Mouse (Mus musculus) hindbrain, embryonic 12.5 days (tissue): ENCODE results near the gene Vti1a. TPM values are rescaled to one million over a fixed set of nuclear protein-coding genes. Genes with fewer than 3 reads are reported as not detected.

Experiments
- ATAC-seq: fragments of 200-750 bp; cut with Nextera tagmentation; 2 replicates; pipeline ENCODE4 v1.8.0; 2017; ENCODE audit warnings: moderate TSS enrichment; ENCODE audit not compliant: low FRiP score
- H3K27ac ChIP-seq: fragments of 300-500 bp; sonication (generic); 2 replicates; pipeline ENCODE4 v1.5.1; 2016; ENCODE audit warnings: mild to moderate bottlenecking
- H3K27me3 ChIP-seq: fragments of 300-500 bp; sonication (generic); 2 replicates; pipeline ENCODE4 v1.6.1; 2016; ENCODE audit warnings: mild to moderate bottlenecking
- H3K36me3 ChIP-seq: fragments of 300-500 bp; sonication (generic); 2 replicates; pipeline ENCODE4 v1.6.1; 2016; ENCODE audit warnings: mild to moderate bottlenecking
- H3K4me1 ChIP-seq: fragments of 300-500 bp; sonication (generic); 2 replicates; pipeline ENCODE4 v1.6.1; 2016
- H3K4me2 ChIP-seq: fragments of 300-500 bp; sonication (generic); replicated peaks from 2 replicates; pipeline ENCODE4 v1.6.1; 2016; ENCODE audit warnings: mild to moderate bottlenecking
- H3K4me3 ChIP-seq: fragments of 300-500 bp; sonication (generic); 2 replicates; pipeline ENCODE4 v1.5.1; 2016; ENCODE audit warnings: mild to moderate bottlenecking
- H3K9ac ChIP-seq: fragments of 300-500 bp; sonication (generic); 2 replicates; pipeline ENCODE4 v1.6.1; 2016; ENCODE audit warnings: mild to moderate bottlenecking, moderate library complexity
- H3K9me3 ChIP-seq: fragments of 300-500 bp; sonication (generic); replicated peaks from 2 replicates; pipeline ENCODE4 v1.6.1; 2016; ENCODE audit warnings: mild to moderate bottlenecking
- WGBS: fragments of 180-500 bp; shearing (Covaris S2); methylation state at CpG from one replicate; pipeline ENCODE4 v1.1.7; 2016; 5-methylcytosine and 5-hydroxymethylcytosine counted together
- polyA plus RNA-seq: library from polyadenylated mRNA; unstranded; fragments of >200 nt; fragmentation: Nextera tagmentation; extraction: Ambion mirVana; gene quantifications from 2 replicates; pipeline ENCODE4 v1.2.1, GENCODE M21; 2016

Gene Vti1a
- polyA plus RNA-seq, 1 experiment from 2014 or later, result 32.3 TPM

DNA sequence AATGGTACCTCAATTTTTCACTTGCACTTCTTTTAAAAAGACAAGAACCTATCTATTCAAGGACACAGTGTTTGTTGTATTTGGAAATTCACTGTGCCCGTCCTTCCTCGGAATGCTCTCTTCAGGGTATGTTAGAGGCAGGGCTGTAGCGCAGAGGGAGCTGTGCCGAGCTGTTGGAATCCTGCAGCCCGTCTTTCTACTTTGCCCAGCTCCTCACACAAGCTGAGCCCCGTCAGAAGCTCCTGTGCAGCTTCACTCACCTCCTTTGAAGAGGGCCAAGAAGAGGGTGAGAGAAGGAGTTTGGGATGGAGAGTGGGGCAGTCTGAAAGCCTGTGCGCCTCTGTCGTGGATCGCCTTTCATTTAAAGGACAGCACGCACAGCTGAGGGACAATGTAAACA, 72.9 kb downstream of the Vti1a start:
- Histone ChIP-seq H3K4me1 (peaks cover 9% of the 10 kb centered on the region), H3K9ac (no peak overlapping the region), H3K36me3 (no peaks in the 10 kb centered on the region), H3K27ac (no peak overlapping the region), H3K9me3 (no peaks in the 10 kb centered on the region), H3K4me3 (no peak overlapping the region), H3K4me2 (no peak overlapping the region), H3K27me3 (no peaks in the 10 kb centered on the region)
- ATAC-seq, result no peak
- WGBS, result 45% methylated on average over 10 of the region's 10 CpGs

DNA sequence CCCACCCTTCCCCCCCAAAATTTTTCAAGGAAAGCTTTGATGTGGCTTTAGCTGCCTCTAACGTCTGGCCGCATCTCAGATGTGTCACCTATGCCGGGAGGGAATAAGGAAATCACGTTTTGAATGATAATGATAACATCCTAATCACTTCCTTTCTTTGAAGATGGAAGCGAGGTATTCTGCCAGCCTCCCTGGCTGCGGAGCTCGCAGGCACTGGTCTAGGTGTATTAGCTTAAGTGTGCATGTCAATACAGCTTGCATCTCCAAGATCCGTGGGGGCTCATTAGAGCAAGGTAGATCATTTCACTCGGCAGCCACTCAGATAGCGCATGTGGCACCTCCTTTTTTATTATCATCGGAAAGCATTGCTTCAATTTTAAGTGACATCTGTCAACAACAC, 74.2 kb downstream of the Vti1a start:
- Histone ChIP-seq H3K36me3 (no peaks in the 10 kb centered on the region), H3K4me2 (no peak overlapping the region), H3K9ac (no peak overlapping the region), H3K27ac (no peak overlapping the region), H3K27me3 (no peaks in the 10 kb centered on the region), H3K4me3 (no peak overlapping the region), H3K4me1 (peaks cover 9% of the 10 kb centered on the region), H3K9me3 (no peaks in the 10 kb centered on the region)
- 70% methylated on average over 11 of the region's 11 CpGs for WGBS
- no peak for ATAC-seq

DNA sequence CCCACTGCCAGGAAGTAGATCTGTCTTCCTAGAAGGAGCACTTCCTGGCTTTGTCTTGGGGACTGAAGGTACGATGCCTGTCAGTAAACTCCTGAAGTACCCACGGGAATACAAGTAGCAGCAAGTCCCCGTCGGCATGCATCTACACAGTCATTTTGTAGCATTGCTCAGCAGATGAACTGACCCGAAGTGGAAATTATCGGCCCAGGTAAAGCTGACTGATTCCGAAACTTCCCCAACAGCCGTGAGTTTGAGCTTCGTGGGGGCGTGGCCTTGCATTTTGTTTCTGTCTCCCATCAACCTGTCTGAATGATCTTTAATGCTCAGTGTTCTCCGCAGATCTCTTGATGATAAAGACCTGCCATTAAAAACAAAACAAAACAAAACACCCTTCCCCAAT, 85.5 kb downstream of the Vti1a start:
- no peak overlapping the region for H3K4me3 ChIP-seq
- ATAC-seq, result no peak
- no peak overlapping the region for H3K4me2 ChIP-seq
- H3K27ac ChIP-seq, result no peak overlapping the region
- no peaks in the 10 kb centered on the region for H3K9me3 ChIP-seq
- H3K4me1 ChIP-seq, result no peaks in the 10 kb centered on the region
- no peak overlapping the region for H3K9ac ChIP-seq
- H3K27me3 ChIP-seq, result no peaks in the 10 kb centered on the region
- 86% methylated on average over 11 of the region's 11 CpGs for WGBS
- no peaks in the 10 kb centered on the region for H3K36me3 ChIP-seq

DNA sequence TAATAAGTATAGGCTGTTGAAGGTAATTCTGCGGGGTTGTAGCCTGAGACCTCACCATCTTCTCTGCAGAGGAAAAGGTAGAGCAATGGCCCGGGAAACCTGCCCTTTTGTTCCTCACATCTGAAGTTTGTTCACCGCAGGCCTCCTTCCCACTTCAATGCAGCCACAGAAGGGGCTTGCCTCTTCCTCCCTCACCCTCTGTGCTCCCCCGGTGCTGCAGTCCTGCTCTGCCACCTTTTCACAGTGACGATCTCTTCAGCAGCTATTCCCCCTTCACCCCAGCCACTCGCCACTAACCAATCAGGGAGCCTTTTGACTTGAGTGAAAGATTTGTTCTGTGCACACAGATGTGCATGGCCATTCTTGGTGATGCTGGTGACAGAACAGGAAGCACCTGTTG, 92.4 kb downstream of the Vti1a start:
- Histone ChIP-seq H3K36me3 (no peaks in the 10 kb centered on the region), H3K27ac (no peak overlapping the region), H3K9ac (no peak overlapping the region), H3K27me3 (no peaks in the 10 kb centered on the region), H3K4me1 (no peaks in the 10 kb centered on the region; the same call in 1 of the 2 replicates), H3K4me3 (no peak overlapping the region), H3K9me3 (no peaks in the 10 kb centered on the region), H3K4me2 (no peak overlapping the region)
- 50% methylated on average over 6 of the region's 6 CpGs for WGBS
- ATAC-seq, result no peak

DNA sequence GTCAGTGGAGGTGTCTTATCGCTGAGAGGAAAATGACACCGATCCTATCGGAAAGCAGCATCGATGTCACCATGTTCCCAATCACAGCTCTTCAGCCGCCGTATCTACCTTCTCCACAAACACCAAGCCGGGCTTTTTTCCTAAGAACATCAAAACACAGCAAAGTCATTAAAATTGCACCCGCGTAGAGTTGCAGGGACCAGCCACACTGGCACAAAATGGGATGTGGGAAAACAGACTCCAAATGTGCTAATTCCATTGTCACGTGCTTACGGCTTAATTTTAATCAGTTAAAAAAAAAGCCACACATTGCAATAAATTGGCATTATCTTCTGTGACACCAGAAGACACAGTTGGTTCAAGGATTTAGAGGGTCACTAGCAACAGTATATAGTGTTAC, 95.3 kb downstream of the Vti1a start:
- Histone ChIP-seq H3K9me3 (no peaks in the 10 kb centered on the region), H3K4me1 (no peaks in the 10 kb centered on the region; the same call in 1 of the 2 replicates)

DNA sequence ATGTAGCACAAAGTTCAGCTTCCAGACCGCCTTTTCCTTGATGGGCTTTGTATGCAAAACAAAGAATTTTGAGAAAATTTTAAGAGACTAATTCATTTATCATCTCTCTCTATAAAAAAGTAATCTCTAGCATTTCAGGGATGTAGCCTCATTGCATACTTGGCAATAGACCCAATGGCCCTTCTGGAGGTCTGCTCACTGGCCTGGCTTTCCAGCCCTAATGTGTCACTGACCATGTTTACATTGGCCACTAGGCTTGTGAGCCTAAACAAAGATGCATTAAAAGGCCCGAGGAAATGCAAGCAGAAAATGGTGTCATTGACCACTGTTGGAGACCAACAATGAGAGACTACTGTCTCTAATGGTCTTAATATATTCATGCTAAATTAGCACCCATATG, 95.8 kb downstream of the Vti1a start:
- no peak for ATAC-seq
- no peak overlapping the region for H3K27ac ChIP-seq
- 48% methylated on average over 2 of the region's 2 CpGs for WGBS

More for the DNA sequence above, 95.3 kb downstream of the Vti1a start:
- Histone ChIP-seq H3K27me3 (no peaks in the 10 kb centered on the region), H3K4me2 (no peak overlapping the region), H3K27ac (no peak overlapping the region), H3K9ac (no peak overlapping the region), H3K36me3 (no peaks in the 10 kb centered on the region), H3K4me3 (no peak overlapping the region)
- 84% methylated on average over 11 of the region's 11 CpGs for WGBS
- ATAC-seq, result no peak

DNA sequence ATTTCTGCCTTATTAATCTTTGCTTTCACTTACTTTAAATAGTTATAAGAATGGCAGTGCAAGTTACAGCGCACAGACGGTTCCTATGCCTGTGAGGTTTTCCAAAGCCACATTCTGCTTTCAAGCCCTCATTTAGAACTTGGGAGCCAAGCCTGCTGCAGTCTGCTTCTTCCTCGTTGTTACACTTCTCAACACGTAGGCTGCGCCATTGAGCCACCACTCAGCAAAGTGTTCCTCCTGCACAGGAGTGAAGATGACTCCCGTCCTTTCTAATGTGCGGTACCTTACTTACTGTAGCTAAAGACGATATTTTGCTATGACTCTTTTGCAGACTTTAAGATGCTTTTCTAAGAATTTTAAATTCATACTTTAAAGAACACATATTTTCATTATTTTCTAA, 98.0 kb downstream of the Vti1a start:
- Histone ChIP-seq H3K4me2 (no peak overlapping the region), H3K9me3 (peaks cover 3% of the 10 kb centered on the region; the same call in 1 of the 2 replicates), H3K27me3 (no peaks in the 10 kb centered on the region), H3K4me3 (no peak overlapping the region), H3K36me3 (no peaks in the 10 kb centered on the region), H3K9ac (no peak overlapping the region), H3K27ac (no peak overlapping the region), H3K4me1 (no peaks in the 10 kb centered on the region; the same call in 1 of the 2 replicates)
- WGBS, result 36% methylated on average over 8 of the region's 8 CpGs
- ATAC-seq, result no peak

More for the DNA sequence above, 95.8 kb downstream of the Vti1a start:
- Histone ChIP-seq H3K4me3 (no peak overlapping the region), H3K36me3 (no peaks in the 10 kb centered on the region), H3K27me3 (no peaks in the 10 kb centered on the region), H3K4me1 (no peaks in the 10 kb centered on the region; the same call in 1 of the 2 replicates), H3K9ac (no peak overlapping the region), H3K4me2 (no peak overlapping the region), H3K9me3 (peaks cover 1% of the 10 kb centered on the region; the same call in 1 of the 2 replicates)

DNA sequence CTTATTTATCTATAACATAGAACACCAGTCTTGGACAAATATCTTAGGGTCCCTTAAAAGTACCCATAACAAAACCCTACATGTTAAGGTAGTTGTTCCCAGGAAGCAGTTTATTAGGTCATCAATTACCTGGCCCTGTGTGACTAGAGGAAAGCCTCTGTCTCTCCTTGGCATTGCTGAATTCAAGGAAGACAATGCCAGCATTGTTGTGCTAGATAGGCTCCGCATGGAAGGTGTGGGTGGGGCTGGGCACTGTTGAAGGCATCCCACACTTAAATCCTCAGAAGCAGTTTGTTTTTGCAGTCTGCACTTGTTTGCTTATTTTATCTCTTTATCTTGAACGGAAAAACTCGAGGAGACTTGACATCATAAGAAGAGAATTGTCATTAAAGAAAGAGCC, 102.7 kb downstream of the Vti1a start:
- Histone ChIP-seq H3K36me3 (no peaks in the 10 kb centered on the region), H3K4me2 (no peak overlapping the region), H3K27me3 (no peaks in the 10 kb centered on the region), H3K9ac (no peak overlapping the region), H3K27ac (no peak overlapping the region), H3K9me3 (peaks cover 3% of the 10 kb centered on the region; the same call in 1 of the 2 replicates), H3K4me3 (no peak overlapping the region), H3K4me1 (peaks cover 18% of the 10 kb centered on the region; the same call in 1 of the 2 replicates)
- ATAC-seq, result no peak
- WGBS, result 39% methylated on average over 3 of the region's 3 CpGs

DNA sequence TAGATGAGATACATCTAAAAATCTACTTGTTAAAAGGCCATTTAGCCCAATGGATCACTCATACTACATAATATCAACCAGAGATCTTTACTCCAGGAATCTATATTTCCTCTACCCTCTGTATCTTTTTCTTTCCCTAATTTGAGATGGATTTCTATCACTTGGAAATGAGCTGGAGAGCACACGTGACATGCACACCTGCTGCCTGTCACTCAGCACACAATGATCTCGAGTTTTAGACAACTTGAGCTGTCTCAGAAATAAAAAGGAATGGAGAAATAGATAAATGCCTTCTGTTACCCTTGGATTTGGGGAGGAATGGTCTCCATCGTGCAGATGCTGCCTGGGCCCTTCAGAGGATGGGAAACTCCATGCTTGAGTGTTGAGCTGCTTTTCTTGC, 103.9 kb downstream of the Vti1a start:
- no peak overlapping the region for H3K4me2 ChIP-seq
- H3K27ac ChIP-seq, result no peak overlapping the region
- H3K4me3 ChIP-seq, result no peak overlapping the region
- H3K9me3 ChIP-seq, result peaks cover 3% of the 10 kb centered on the region; the same call in 1 of the 2 replicates
- H3K4me1 ChIP-seq, result peaks cover 18% of the 10 kb centered on the region; the same call in 1 of the 2 replicates
- ATAC-seq, result no peak
- no peak overlapping the region for H3K9ac ChIP-seq
- no peaks in the 10 kb centered on the region for H3K36me3 ChIP-seq
- H3K27me3 ChIP-seq, result no peaks in the 10 kb centered on the region
- 75% methylated on average over 3 of the region's 3 CpGs for WGBS

DNA sequence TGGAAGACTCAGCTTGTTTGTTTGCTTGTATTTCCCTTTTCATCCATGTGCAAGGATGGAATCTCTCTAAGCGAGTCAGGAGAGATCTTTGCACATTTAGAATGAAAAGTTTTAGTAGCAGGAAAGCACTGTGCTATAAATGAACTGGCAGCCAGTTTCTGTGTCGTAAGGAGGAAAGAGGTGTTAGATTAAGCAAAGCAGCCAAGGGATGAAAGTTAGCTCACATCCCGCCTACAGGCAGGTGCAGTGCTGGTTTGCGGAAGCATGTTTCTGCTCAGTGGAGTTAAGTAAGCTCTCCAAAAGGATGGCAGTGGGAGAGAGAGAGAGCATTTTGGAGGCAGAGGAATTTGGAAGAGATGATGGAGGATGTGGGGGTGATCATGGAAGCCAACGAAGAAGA, 105.7 kb downstream of the Vti1a start:
- Histone ChIP-seq H3K27me3 (no peaks in the 10 kb centered on the region), H3K4me1 (peaks cover 18% of the 10 kb centered on the region; the same call in 1 of the 2 replicates), H3K4me2 (no peak overlapping the region), H3K9ac (no peak overlapping the region), H3K9me3 (peaks cover 3% of the 10 kb centered on the region; the same call in 1 of the 2 replicates), H3K4me3 (no peak overlapping the region), H3K36me3 (no peaks in the 10 kb centered on the region), H3K27ac (no peak overlapping the region)
- WGBS, result 93% methylated on average over 5 of the region's 5 CpGs
- no peak for ATAC-seq

DNA sequence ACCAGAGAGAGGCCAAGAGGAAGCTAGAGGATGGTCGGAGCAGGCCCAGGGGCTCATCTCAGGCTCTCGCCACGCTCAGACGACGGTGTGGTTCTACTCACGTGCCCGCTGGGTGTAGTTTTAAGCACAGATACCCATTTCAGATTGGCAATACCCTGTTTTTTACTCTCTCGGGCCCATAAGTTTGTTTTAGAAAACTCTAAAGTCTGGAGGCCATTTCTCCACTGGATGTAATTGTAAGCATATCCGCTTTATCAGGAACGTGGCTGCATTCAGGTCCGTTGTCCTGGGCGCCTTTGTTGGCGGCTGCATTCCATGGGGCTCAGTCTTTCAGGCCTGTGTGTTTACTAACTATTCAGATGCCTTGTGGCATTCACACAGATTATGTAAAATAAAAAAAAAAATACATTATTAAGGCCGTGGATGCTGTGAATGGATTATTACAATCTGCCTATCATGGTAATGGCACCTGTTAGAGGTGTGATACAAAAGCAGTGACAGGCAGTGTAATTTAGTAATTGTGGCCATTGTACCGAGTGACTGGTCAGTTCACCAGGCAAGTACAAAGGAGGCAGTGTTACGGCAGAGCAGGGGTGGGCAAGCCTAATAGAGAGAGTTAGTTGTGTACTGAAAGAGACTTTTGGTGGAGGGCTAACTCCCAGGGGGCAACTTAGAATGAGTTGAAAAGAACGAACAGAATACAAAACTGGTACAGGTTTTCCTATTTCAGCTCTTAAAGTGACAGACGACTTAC, 106.4 kb downstream of the Vti1a start:
- Histone ChIP-seq H3K4me1 (peaks cover 18% of the 10 kb centered on the region; the same call in 1 of the 2 replicates), H3K27ac (no peak overlapping the region), H3K4me2 (no peak overlapping the region), H3K36me3 (no peaks in the 10 kb centered on the region), H3K4me3 (no peak overlapping the region), H3K9ac (no peak overlapping the region), H3K27me3 (no peaks in the 10 kb centered on the region), H3K9me3 (no peaks in the 10 kb centered on the region)
- ATAC-seq, result peak; percentile 73; the same call in 1 of the 2 replicates
- 47% methylated on average over 18 of the region's 18 CpGs for WGBS

DNA sequence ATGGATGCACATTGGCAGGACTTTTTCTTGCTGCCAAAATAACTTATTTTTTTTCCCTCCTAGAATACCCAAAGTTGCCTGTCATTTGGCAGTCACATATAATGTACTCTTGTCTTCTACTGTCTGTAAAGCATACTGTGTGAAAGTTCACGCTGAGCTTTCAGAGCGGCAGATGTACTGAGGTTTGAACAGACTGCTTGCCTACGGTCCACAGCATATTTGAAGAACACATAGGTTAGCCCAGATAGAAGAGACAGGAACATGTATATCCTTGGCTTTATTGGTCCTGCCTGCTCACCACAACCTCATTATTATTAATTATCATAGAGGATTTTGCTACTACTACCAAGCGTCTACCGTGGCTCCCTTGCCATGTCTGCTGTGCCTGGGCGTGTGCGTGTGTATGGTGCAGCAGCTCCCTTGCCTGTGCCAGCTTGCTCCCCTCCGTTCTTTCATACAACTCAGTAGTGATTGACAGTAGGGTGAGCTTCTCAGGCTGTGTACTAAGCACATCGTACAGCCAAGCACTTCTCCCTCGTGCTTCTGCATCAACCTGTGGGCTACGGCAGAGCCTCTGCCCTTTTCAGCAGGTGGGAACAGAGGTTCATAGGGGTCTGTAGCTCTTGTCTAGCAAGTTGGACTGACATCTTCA, 107.1 kb downstream of the Vti1a start:
- ATAC-seq, result no peak
- Histone ChIP-seq H3K4me2 (no peak overlapping the region), H3K27me3 (no peaks in the 10 kb centered on the region), H3K4me1 (peaks cover 18% of the 10 kb centered on the region; the same call in 1 of the 2 replicates), H3K9ac (no peak overlapping the region), H3K27ac (no peak overlapping the region), H3K36me3 (no peaks in the 10 kb centered on the region), H3K9me3 (no peaks in the 10 kb centered on the region), H3K4me3 (no peak overlapping the region)
- WGBS, result 71% methylated on average over 11 of the region's 11 CpGs
